Mouse (Mus musculus) liver, postnatal 0 days (tissue): ENCODE data around the gene Cox15.

Experiments used
- CTCF ChIP-seq: sonication (generic); IDR thresholded peaks from 2 replicates; pipeline ENCODE4 v1.5.1; 2016; ENCODE audit warnings: antibody characterized with exemption, low read depth
- EP300 ChIP-seq: IDR thresholded peaks from 2 replicates; pipeline ENCODE4 v1.6.1; 2016; ENCODE audit warnings: antibody characterized with exemption, low read depth, mild to moderate bottlenecking

- TF ChIP-seq CTCF (peak; percentile 68), EP300 (no peak)
Measured at GRCm38 (mm10) chr19:43689419-43690246, 63.2 kb downstream of the Cox15 start, which contains the start of gene Entpd7.
